Mouse (Mus musculus) kidney, embryonic 14.5 days (tissue): ENCODE results near the gene Cfap46. TPM values are rescaled to one million over a fixed set of nuclear protein-coding genes. Genes with fewer than 3 reads are reported as not detected.

ENCODE experiments used
- ATAC-seq: fragments of 200-750 bp; cut with Nextera tagmentation; 2 replicates; pipeline ENCODE4 v1.8.0; 2017; ENCODE audit warnings: moderate number of reproducible peaks, mild to moderate bottlenecking, moderate TSS enrichment, moderate library complexity; ENCODE audit not compliant: low FRiP score, low TSS enrichment
- H3K27ac ChIP-seq: fragments of 300-500 bp; sonication (generic); 2 replicates; pipeline ENCODE4 v1.5.1; 2014; ENCODE audit warnings: low read depth, mild to moderate bottlenecking, low read length, moderate library complexity, mixed read lengths
- H3K27me3 ChIP-seq: fragments of 300-500 bp; sonication (generic); 2 replicates; pipeline ENCODE4 v1.6.1; 2014; ENCODE audit warnings: mild to moderate bottlenecking, low read length; ENCODE audit not compliant: control insufficient read depth, insufficient read depth
- H3K36me3 ChIP-seq: fragments of 300-500 bp; sonication (generic); 2 replicates; pipeline ENCODE4 v1.6.1; 2014; ENCODE audit warnings: low read length, mixed read lengths; ENCODE audit not compliant: control insufficient read depth, insufficient read depth
- H3K4me1 ChIP-seq: fragments of 300-500 bp; sonication (generic); 2 replicates; pipeline ENCODE4 v1.6.1; 2014; ENCODE audit warnings: low read length, mixed read lengths; ENCODE audit not compliant: control insufficient read depth, insufficient read depth
- H3K4me2 ChIP-seq: fragments of 300-500 bp; sonication (generic); replicated peaks from 2 replicates; pipeline ENCODE4 v1.6.1; 2014; ENCODE audit warnings: low read depth, mild to moderate bottlenecking, low read length
- H3K4me3 ChIP-seq: fragments of 300-500 bp; sonication (generic); 2 replicates; pipeline ENCODE4 v1.5.1; 2014; ENCODE audit warnings: mild to moderate bottlenecking, low read length
- H3K9ac ChIP-seq: fragments of 300-500 bp; sonication (generic); 2 replicates; pipeline ENCODE4 v1.6.1; 2014; ENCODE audit warnings: low read depth, mild to moderate bottlenecking, low read length, moderate library complexity
- H3K9me3 ChIP-seq: fragments of 300-500 bp; sonication (generic); 2 replicates; pipeline ENCODE4 v1.6.1; 2016; ENCODE audit warnings: low read length; ENCODE audit not compliant: control insufficient read depth
- WGBS: fragments of 180-500 bp; shearing (Covaris S2); extraction: QIAGEN DNeasy Blood & Tissue Kit; methylation state at CpG from one replicate; pipeline ENCODE4 v1.1.7; 2014; 5-methylcytosine and 5-hydroxymethylcytosine counted together
- polyA plus RNA-seq: library from polyadenylated mRNA; unstranded; fragments of >200 nt; fragmentation: Nextera tagmentation; extraction: Ambion mirVana; gene quantifications from 2 replicates; pipeline ENCODE4 v1.2.1, GENCODE M21; 2014

Gene Cfap46
- polyA plus RNA-seq, 1 experiment from 2014 or later: 0.09 TPM

DNA sequence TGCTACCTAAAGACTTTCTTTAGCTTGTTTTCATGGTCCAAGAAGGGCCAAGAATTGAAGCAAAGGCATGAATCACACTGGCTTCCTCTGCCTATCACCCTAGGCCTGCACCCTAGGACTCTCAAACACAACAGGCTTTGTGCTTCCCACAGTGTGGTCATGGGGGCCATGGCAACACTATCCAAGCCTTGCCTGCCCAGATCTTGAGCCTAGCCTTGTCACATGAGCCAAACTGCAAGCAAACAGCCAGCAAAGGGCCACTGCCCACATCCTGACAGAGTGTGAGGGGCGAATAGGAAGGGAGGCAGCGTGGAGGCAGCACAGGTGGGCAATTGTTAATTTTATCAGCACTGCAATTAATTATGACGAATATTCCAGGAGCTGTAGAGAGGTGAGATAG, 111.0 kb downstream of the Cfap46 start:
- H3K9ac ChIP-seq: no peak overlapping the region
- no peaks in the 10 kb centered on the region for H3K4me1 ChIP-seq
- H3K36me3 ChIP-seq: no peaks in the 10 kb centered on the region; the same call in 1 of the 2 replicates
- ATAC-seq: no peak
- no peak overlapping the region for H3K4me2 ChIP-seq
- WGBS: 94% methylated on average over 3 of the region's 3 CpGs
- 0 out of 2 replicates have a peak, but pooled peaks cover 5% of the 10 kb centered on the region for H3K27me3 ChIP-seq
- no peak overlapping the region for H3K27ac ChIP-seq
- H3K9me3 ChIP-seq: no peaks in the 10 kb centered on the region
- H3K4me3 ChIP-seq: no peak overlapping the region

DNA sequence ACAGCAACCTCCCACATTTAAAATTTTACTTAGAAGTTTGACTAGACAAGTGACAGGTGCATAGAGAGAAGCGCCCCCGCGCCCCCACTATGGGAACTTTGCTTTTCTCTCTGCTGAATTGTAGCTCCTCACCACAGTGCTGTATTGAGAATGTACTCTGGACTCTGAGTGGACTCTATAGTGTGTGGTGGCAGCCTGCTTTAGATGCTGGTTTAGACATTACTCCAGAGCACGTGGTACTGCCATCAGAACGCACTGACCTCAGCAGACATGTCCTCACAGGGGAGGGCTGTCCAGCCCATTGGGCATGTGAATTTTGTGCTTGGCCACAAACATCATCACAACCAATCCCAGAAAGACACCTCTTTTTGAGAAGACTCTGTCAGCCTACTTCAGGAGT, 112.8 kb downstream of the Cfap46 start:
- 93% methylated on average over 5 of the region's 5 CpGs for WGBS
- no peak overlapping the region for H3K4me3 ChIP-seq
- no peaks in the 10 kb centered on the region for H3K27me3 ChIP-seq
- no peak for ATAC-seq
- no peaks in the 10 kb centered on the region; the same call in 1 of the 2 replicates for H3K36me3 ChIP-seq
- no peaks in the 10 kb centered on the region for H3K4me1 ChIP-seq
- no peak overlapping the region for H3K9ac ChIP-seq
- H3K27ac ChIP-seq: no peak overlapping the region
- no peak overlapping the region for H3K4me2 ChIP-seq
- H3K9me3 ChIP-seq: no peaks in the 10 kb centered on the region

DNA sequence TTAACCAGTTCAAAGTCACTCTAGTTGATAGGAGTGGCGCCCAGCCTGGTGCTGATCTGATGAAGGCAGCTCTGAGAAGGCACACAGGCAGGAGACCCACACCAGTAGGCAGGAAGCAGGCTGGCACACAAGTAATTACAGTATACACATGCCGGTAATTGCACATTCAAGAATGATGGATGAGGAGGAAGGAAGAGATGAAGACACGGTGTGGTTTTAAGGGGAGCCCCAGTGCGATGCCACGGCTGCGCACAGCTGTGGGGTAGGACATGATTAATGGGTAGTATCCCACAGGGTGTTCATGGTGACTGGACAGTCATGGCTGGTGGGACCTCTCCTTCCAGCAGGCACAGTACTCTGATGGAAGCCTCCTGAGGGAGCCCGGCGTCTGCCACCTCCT, 117.1 kb downstream of the Cfap46 start:
- Histone ChIP-seq H3K36me3 (no peaks in the 10 kb centered on the region; the same call in 1 of the 2 replicates), H3K27ac (no peak overlapping the region), H3K4me2 (no peak overlapping the region), H3K27me3 (no peaks in the 10 kb centered on the region), H3K4me3 (no peak overlapping the region), H3K4me1 (no peaks in the 10 kb centered on the region), H3K9me3 (no peaks in the 10 kb centered on the region), H3K9ac (no peak overlapping the region; the same call in 1 of the 2 replicates)
- 55% methylated on average over 8 of the region's 8 CpGs for WGBS
- no peak for ATAC-seq

DNA sequence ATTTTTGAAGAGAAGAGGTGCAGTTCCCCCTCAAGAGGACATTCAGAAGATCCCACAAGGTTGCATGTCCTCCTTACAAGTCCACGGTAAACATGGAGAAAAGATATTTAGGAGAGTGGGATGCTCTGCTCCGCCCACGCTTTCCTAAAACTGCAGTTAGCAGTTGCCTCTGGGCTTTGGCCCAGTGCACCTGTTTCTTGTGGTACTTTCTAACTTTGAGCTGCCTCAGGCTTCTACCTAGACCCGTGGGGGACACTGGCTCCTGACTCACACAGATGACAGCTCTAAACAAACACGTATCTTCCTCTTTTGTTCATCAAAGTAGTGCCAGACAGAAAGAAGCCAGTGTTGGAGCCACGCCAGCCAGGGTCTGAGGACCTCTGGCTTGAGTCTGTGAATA, 117.6 kb downstream of the Cfap46 start:
- H3K36me3 ChIP-seq: no peaks in the 10 kb centered on the region; the same call in 1 of the 2 replicates
- no peaks in the 10 kb centered on the region for H3K9me3 ChIP-seq
- no peak overlapping the region for H3K4me2 ChIP-seq
- H3K27me3 ChIP-seq: no peaks in the 10 kb centered on the region
- H3K4me1 ChIP-seq: no peaks in the 10 kb centered on the region
- H3K27ac ChIP-seq: no peak overlapping the region
- 73% methylated on average over 6 of the region's 6 CpGs for whole genome bisulfite sequencing
- ATAC-seq: no peak
- no peak overlapping the region for H3K4me3 ChIP-seq
- H3K9ac ChIP-seq: no peak overlapping the region

DNA sequence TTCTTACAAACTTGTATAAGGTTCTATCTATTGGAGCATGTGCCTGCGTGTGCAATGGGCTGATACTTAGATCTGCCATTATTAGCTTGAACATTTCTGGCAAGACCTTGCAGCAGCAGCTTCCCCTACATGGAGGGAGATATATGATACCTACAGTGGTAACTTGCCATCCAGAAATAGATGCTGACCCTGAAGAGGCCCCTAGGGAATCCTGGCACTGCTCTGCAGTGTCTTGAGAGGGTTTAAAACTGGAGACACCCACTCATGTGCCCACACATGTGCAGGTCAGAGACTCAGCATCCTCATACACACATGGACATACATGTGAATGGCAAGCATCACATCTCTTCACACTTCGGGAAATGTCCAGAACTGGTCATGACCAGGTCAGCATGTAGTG, 119.5 kb downstream of the Cfap46 start:
- H3K9ac ChIP-seq: no peak overlapping the region
- no peaks in the 10 kb centered on the region for H3K4me1 ChIP-seq
- ATAC-seq: no peak
- H3K36me3 ChIP-seq: no peaks in the 10 kb centered on the region; the same call in 1 of the 2 replicates
- no peaks in the 10 kb centered on the region for H3K9me3 ChIP-seq
- H3K27me3 ChIP-seq: no peaks in the 10 kb centered on the region
- no peak overlapping the region for H3K4me3 ChIP-seq
- WGBS: 91% methylated on average over 2 of the region's 2 CpGs
- no peak overlapping the region for H3K27ac ChIP-seq
- H3K4me2 ChIP-seq: no peak overlapping the region

DNA sequence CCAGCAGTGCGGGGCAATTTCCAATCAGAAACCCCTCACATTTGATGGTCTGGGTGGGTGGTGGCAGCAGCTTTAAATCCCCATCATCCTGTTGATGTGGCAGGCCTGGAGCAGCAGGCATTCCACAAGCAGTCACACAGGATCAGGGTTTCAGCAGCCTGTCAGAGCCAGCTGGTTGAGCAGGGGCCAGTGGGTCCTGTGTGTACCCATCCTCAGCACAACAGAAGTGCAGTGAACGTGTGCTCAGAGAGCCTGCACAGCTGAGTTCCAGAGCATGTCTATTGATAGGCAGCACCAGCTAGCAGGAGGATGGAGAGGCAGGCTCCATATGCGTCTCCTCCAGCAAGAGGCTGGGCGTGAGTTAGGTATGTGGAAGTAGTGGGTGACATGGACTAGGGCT, 120.2 kb downstream of the Cfap46 start:
- Histone ChIP-seq H3K4me2 (no peak overlapping the region), H3K4me3 (no peak overlapping the region), H3K36me3 (no peaks in the 10 kb centered on the region; the same call in 1 of the 2 replicates), H3K4me1 (no peaks in the 10 kb centered on the region), H3K9me3 (no peaks in the 10 kb centered on the region), H3K9ac (no peak overlapping the region), H3K27me3 (no peaks in the 10 kb centered on the region), H3K27ac (no peak overlapping the region)
- ATAC-seq: no peak
- WGBS: 87% methylated on average over 4 of the region's 4 CpGs

DNA sequence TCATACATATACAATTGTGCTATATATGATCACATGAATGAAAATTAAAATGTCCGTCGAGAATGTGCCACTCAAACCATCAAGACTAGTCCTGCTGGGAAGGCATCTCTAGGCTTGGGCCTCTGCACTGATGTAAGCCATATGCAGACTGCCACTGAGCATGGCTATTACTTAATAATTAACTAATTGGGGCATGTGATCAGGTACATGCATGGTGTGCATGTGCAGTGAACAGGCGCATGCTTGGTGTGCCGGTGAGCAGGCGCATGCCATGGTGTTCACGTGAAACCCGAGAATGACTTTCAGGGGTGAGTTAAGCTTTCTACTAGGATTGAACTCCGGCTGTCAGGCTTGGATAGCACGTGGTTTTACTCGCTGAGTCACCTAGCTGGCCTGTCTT, 124.0 kb downstream of the Cfap46 start:
- Histone ChIP-seq H3K27ac (no peak overlapping the region), H3K4me2 (no peak overlapping the region), H3K27me3 (no peaks in the 10 kb centered on the region), H3K9ac (no peak overlapping the region), H3K9me3 (no peaks in the 10 kb centered on the region), H3K4me1 (0 out of 2 replicates have a peak, but pooled peaks cover 3% of the 10 kb centered on the region), H3K36me3 (no peaks in the 10 kb centered on the region), H3K4me3 (no peak overlapping the region)
- no peak; the same call in 1 of the 2 replicates for ATAC-seq
- 89% methylated on average over 10 of the region's 10 CpGs for WGBS

DNA sequence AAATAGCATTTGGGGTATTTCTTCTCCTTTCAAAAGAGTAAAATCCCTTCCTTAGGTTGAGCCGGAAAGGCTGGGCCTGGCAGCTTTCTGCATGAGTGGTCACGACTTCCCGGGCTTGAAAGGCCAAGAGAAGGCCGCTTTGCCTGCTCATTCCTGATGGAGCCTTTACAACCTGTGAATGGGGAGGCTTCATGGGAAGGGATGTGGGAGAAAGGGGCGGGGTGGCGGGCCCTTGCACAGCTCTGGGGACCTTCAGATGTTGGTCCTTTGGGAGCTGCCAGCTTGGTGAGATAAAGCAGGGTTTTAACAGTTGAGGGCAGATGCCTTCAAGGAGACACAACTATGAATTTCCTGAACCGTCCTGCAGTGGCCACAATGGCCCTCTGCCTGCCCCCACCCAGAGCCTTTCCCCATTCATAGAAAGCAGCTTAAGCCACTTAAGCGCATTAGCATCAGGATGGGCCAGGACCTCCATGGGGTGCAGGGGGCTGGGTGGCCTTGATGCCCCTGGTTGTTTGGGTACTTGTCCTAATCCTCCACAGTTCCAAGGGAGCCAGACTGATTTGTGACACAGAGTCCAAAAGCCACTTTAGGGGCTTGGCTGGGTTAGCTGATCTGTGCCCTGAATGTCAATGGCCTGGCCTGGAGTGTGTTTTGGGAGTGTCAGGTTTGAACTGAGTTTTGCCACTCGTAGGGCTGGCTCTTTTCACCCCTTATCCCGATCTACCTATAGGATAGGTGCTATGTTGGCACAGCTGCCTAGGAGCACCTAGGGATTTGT, 126.7 kb downstream of the Cfap46 start:
- 31% methylated on average over 10 of the region's 10 CpGs for WGBS
- Histone ChIP-seq H3K27me3 (no peaks in the 10 kb centered on the region), H3K4me1 (0 out of 2 replicates have a peak, but pooled peaks cover 3% of the 10 kb centered on the region), H3K4me3 (no peak overlapping the region), H3K9ac (no peak overlapping the region), H3K4me2 (no peak overlapping the region), H3K9me3 (no peaks in the 10 kb centered on the region), H3K36me3 (no peaks in the 10 kb centered on the region), H3K27ac (no peak overlapping the region)
- no peak for ATAC-seq

DNA sequence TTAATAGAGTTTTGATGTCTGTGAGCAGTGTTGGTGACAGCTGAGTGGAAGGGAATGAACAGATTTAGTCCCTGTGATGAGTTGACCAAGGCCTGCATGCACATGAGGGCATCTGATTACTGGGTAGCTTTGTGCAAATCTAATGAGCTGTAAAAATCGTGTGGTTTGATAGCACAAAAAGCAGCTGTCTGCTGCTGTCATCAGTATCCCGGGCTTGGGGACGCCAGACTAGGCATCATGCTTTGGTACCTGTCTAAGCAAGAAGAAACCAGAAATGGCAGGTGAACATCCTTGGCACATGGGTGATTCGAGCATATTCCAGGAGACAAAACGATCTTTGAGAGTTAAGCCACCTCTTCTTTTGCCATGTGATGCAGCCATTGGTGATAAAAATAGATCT, 127.3 kb downstream of the Cfap46 start:
- Histone ChIP-seq H3K9ac (no peak overlapping the region), H3K27ac (no peak overlapping the region), H3K4me2 (no peak overlapping the region), H3K27me3 (no peaks in the 10 kb centered on the region), H3K4me1 (0 out of 2 replicates have a peak, but pooled peaks cover 3% of the 10 kb centered on the region), H3K4me3 (no peak overlapping the region), H3K36me3 (no peaks in the 10 kb centered on the region), H3K9me3 (no peaks in the 10 kb centered on the region)
- no peak for ATAC-seq
- 54% methylated on average over 5 of the region's 5 CpGs for WGBS
